8 mouse cellular contexts compared by ENCODE assay signal in the genomic region with DNA sequence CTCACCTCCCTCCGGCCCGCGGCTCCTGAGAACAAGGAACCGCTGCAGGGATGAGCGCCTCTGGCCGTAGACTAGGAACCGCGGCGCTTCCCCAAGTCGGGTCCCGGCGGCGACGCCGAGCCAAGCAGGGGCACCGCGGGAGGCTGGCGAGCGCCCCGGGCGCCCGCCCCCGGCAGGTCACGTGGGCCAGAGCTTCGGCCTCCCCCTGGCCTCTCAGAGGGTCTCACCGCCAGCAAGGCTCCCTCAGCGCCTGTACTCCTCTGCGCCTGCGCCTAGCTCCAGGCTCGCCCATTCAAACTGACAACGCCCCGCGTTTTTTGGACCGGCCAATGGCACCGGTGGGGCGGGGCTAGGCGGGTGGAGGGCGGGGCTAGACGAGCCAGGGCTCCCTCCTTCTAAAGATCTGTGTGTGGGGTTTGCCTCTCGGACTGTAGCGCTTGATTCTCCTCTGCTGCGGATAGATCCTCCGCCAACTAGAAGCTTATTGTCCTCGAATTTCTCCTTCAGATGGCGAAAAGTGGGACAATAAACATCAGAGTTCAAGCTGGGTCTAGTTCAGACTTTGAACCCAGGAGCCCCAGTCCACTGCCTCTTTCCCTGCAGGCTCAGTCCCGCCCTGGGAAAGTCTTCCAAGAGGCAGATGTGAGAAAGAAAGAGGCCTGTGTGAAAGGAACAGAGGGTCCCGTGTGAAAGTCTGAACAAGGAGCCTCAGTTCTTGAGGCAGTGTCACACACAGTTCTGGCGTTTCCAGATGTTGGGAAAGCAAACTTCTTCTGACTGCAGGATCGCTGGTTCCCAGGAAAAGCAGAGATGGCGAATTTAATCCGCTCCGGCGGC. TPM values are rescaled to one million over a fixed set of nuclear protein-coding genes. Genes with fewer than 3 reads are reported as not detected.
DNase-seq lines count a peak whose midpoint lies in the region; ATAC-seq and TF ChIP-seq lines count a peak whose summit lies in the region.

Gpsm2 (minus strand) TSS at position 274 of the 837 bp plus-strand sequence.

- peaks cover 3 to 24% of the 10 kb centered on the region in 2 experiments; a peak in 3 of 4 replicates for H3K4me1 ChIP-seq in CH12.LX (ENCODE audit: control insufficient read depth in 1 of 2, insufficient read depth in 2 of 2)
- peaks cover 29% of the 10 kb centered on the region for H3K4me1 ChIP-seq in forebrain, embryonic 12.5 days
- peaks cover 28% of the 10 kb centered on the region for H3K4me1 ChIP-seq in liver, postnatal 0 days (ENCODE audit: insufficient read depth)
- H3K4me1 ChIP-seq in neural tube, embryonic 14.5 days (ENCODE audit: control insufficient read depth, insufficient read depth, low read length), result no peaks in the 10 kb centered on the region

- no peak within 1 kb of the TSS for H3K27ac ChIP-seq in CH12.LX (ENCODE audit: insufficient read depth, low read depth)
- H3K27ac ChIP-seq in forebrain, embryonic 12.5 days, result peak within 1 kb of the TSS; percentile 93
- H3K27ac ChIP-seq in liver, postnatal 0 days (ENCODE audit: low read depth), result peak within 1 kb of the TSS; percentile 91
- peak within 1 kb of the TSS; percentile 82 for H3K27ac ChIP-seq in neural tube, embryonic 14.5 days (ENCODE audit: low read depth, low read length)

- peak; percentile 92 for DNase-seq in CH12.LX (ENCODE audit: extremely low read depth)
- DNase-seq in c-Kit-positive CD71-positive TER-119-negative erythroid progenitor cells, embryonic 14.5 days (ENCODE audit: low read depth), result peak; percentile 93
- DNase-seq in heart, postnatal 10 days, result peak; percentile 97 to 98
- DNase-seq in large intestine, adult 2 months (ENCODE audit: low read depth, low spot score), result peak; percentile 81
- peak; percentile 99 for DNase-seq in liver, postnatal 0 days
- DNase-seq in testis, postnatal 10 days (ENCODE audit: low spot score), result peak; percentile 99

- H3K9ac ChIP-seq in CH12.LX (ENCODE audit: insufficient read depth, low read depth), result peak within 1 kb of the TSS; percentile 81
- H3K9ac ChIP-seq in forebrain, embryonic 12.5 days, result peak within 1 kb of the TSS; percentile 89
- H3K9ac ChIP-seq in liver, postnatal 0 days (replicated peaks), result peak within 1 kb of the TSS; percentile 89
- H3K9ac ChIP-seq in neural tube, embryonic 14.5 days (replicated peaks; ENCODE audit: low read depth, low read length), result peak within 1 kb of the TSS; percentile 81

- no peak for TF ChIP-seq RAD21 in CH12.LX (IDR thresholded peaks at IDR 0.05; ENCODE audit: low read depth, low read length)

- H3K4me3 ChIP-seq in CH12.LX (replicated peaks in 1 of 3; ENCODE audit: low read depth in 2 of 3, low read length in 2 of 3, poor library complexity in 1 of 3), result peak within 1 kb of the TSS; percentile 61 to 75 (median 69)
- H3K4me3 ChIP-seq in forebrain, embryonic 12.5 days (replicated peaks), result peak within 1 kb of the TSS; percentile 71
- peak within 1 kb of the TSS; percentile 89 for H3K4me3 ChIP-seq in liver, postnatal 0 days (ENCODE audit: low read depth, low read length)
- peak within 1 kb of the TSS; percentile 72 for H3K4me3 ChIP-seq in neural tube, embryonic 14.5 days (ENCODE audit: low read depth, low read length)

- peak; percentile 99 for ATAC-seq in forebrain, embryonic 12.5 days (ENCODE audit: low FRiP score)
- peak; percentile 96 for ATAC-seq in liver, postnatal 0 days
- ATAC-seq in neural tube, embryonic 14.5 days (ENCODE audit: low read depth), result peak; percentile 97

- peaks cover 6% of the 10 kb centered on the region for H3K9me3 ChIP-seq in CH12.LX (replicated peaks; ENCODE audit: low read length)
- H3K9me3 ChIP-seq in forebrain, embryonic 12.5 days, result no peaks in the 10 kb centered on the region
- no peaks in the 10 kb centered on the region for H3K9me3 ChIP-seq in liver, postnatal 0 days (ENCODE audit: low read length)
- H3K9me3 ChIP-seq in neural tube, embryonic 14.5 days (ENCODE audit: control insufficient read depth, low read length), result no peaks in the 10 kb centered on the region

- H3K27me3 ChIP-seq in CH12.LX (replicated peaks), result peaks cover 15% of the 10 kb centered on the region
- no peaks in the 10 kb centered on the region for H3K27me3 ChIP-seq in forebrain, embryonic 12.5 days
- no peaks in the 10 kb centered on the region for H3K27me3 ChIP-seq in liver, postnatal 0 days (ENCODE audit: insufficient read depth, low read length)
- no peaks in the 10 kb centered on the region for H3K27me3 ChIP-seq in neural tube, embryonic 14.5 days (ENCODE audit: control insufficient read depth, insufficient read depth, low read length)

- TF ChIP-seq EP300 in CH12.LX (IDR thresholded peaks at IDR 0.05; ENCODE audit: low read length), result no peak
- TF ChIP-seq EP300 in liver, postnatal 0 days (IDR thresholded peaks at IDR 0.05; ENCODE audit: low read depth), result no peak

- intact Hi-C loops in heart, postnatal 10 days (cut with DNase I), result no loop called here

- dilution Hi-C loops in CH12.LX (cut with MboI; ENCODE audit: extremely low pct_ligation_motif_present, extremely low pct_unique_long_range_greater_than_20kb, low sequenced_read_pairs), result no loop called here

- H3K4me2 ChIP-seq in CH12.LX (ENCODE audit: insufficient read depth, low read depth, poor library complexity, severe bottlenecking), result peak within 1 kb of the TSS; percentile 94
- H3K4me2 ChIP-seq in forebrain, embryonic 12.5 days, result peak within 1 kb of the TSS; percentile 66
- peak within 1 kb of the TSS; percentile 80 for H3K4me2 ChIP-seq in liver, postnatal 0 days (ENCODE audit: low read depth, low read length)
- peak within 1 kb of the TSS; percentile 66 for H3K4me2 ChIP-seq in neural tube, embryonic 14.5 days (ENCODE audit: low read depth, low read length)

- no peak for TF ChIP-seq CTCF in CH12.LX (conservative IDR thresholded peaks at IDR 0.05 in 1 of 2, IDR thresholded peaks at IDR 0.05 in 1 of 2; ENCODE audit: low read depth in 2 of 2, low read length in 2 of 2)
- TF ChIP-seq CTCF in liver, postnatal 0 days (IDR thresholded peaks at IDR 0.05; ENCODE audit: low read depth), result no peak

- no peaks in the 10 kb centered on the region for H3K79me2 ChIP-seq in CH12.LX (replicated peaks; ENCODE audit: control insufficient read depth, extremely low read depth, insufficient read depth, poor library complexity, severe bottlenecking)

- in situ Hi-C loops in CH12.LX (cut with MboI; ENCODE audit: low pct_ligation_motif_present, low pct_unique_long_range_greater_than_20kb, low sequenced_read_pairs), result no loop called here

- WGBS in forebrain, embryonic 12.5 days, result 2% methylated on average over 51 of the region's 53 CpGs
- 4% methylated on average over 53 of the region's 53 CpGs for WGBS in large intestine, adult 2 months
- 5% methylated on average over 47 of the region's 53 CpGs for WGBS in liver, postnatal 0 days (ENCODE audit: insufficient replicate concordance)
- WGBS in neural tube, embryonic 14.5 days, result 2% methylated on average over 51 of the region's 53 CpGs

- peak; percentile 74 for TF ChIP-seq POLR2A in CH12.LX (IDR thresholded peaks at IDR 0.05; ENCODE audit: low read depth, low read length)

- H3K36me3 ChIP-seq in CH12.LX (replicated peaks in 1 of 2; ENCODE audit: control insufficient read depth in 1 of 2, insufficient read depth in 1 of 2, low read length in 1 of 2), result no peaks in the 10 kb centered on the region
- no peaks in the 10 kb centered on the region for H3K36me3 ChIP-seq in forebrain, embryonic 12.5 days (replicated peaks)
- no peaks in the 10 kb centered on the region for H3K36me3 ChIP-seq in liver, postnatal 0 days (replicated peaks; ENCODE audit: insufficient read depth, low read length)
- no peaks in the 10 kb centered on the region for H3K36me3 ChIP-seq in neural tube, embryonic 14.5 days (ENCODE audit: control insufficient read depth, insufficient read depth, low read length)

TF ChIP-seq in CH12.LX, 34 proteins besides CTCF, POLR2A, EP300 and RAD21:
- TF ChIP-seq NRF1 (IDR thresholded peaks at IDR 0.05; ENCODE audit: low read depth, low read length) (peak; percentile 93), SMC3 (IDR thresholded peaks at IDR 0.05; ENCODE audit: low read depth, low read length) (no peak), E2F4 (IDR thresholded peaks at IDR 0.05; ENCODE audit: insufficient replicate concordance, low read depth, low read length) (no peak), KAT2A (IDR thresholded peaks at IDR 0.05; ENCODE audit: insufficient replicate concordance, low read length) (no peak), ZNF384 (IDR thresholded peaks at IDR 0.05; ENCODE audit: low read depth, low read length) (no peak), USF1 (IDR thresholded peaks at IDR 0.05; ENCODE audit: low read depth, low read length) (peak; percentile 93), MAZ (IDR thresholded peaks at IDR 0.05; ENCODE audit: low read depth, low read length) (no peak), ZKSCAN1 (IDR thresholded peaks at IDR 0.05; ENCODE audit: borderline replicate concordance, low read depth, low read length) (no peak), IRF4 (IDR thresholded peaks at IDR 0.05; ENCODE audit: low read depth, low read length) (no peak), USF2 (conservative IDR thresholded peaks at IDR 0.05; ENCODE audit: low read depth, low read length) (peak; percentile 79), TBP (conservative IDR thresholded peaks at IDR 0.05; ENCODE audit: low read depth, low read length) (no peak), ELF1 (IDR thresholded peaks at IDR 0.05; ENCODE audit: low read depth, low read length) (0 out of 2 replicates have a peak, but pooled peaks have one; percentile 12), ZC3H11A (IDR thresholded peaks at IDR 0.05; ENCODE audit: low read depth, low read length) (no peak), MAX (IDR thresholded peaks at IDR 0.05; ENCODE audit: low read length) (peak; percentile 73; the same call in 1 of the 2 replicates), SIN3A (IDR thresholded peaks at IDR 0.05; ENCODE audit: low read length) (no peak), BHLHE40 (IDR thresholded peaks at IDR 0.05; ENCODE audit: low read depth, low read length) (peak; percentile 56), JUN (IDR thresholded peaks at IDR 0.05; ENCODE audit: insufficient read depth, low read depth, low read length) (no peak), UBTF (IDR thresholded peaks at IDR 0.05; ENCODE audit: low read depth, low read length) (0 out of 2 replicates have a peak, but pooled peaks have one; percentile 69)

RNA-seq across cellular contexts. Expression of gene Gpsm2, which starts in this region (rescaled TPM):
- 8.5 and 9.7 TPM in 2 replicates for total RNA-seq in CH12.LX (2012; rRNA removed)
- 10.4 TPM in 2 replicates for total RNA-seq in CH12.LX (2014; rRNA removed)
- polyA plus RNA-seq in CH12.LX (2012; ENCODE audit: insufficient read length, low read depth), result 7.5 and 11.2 TPM in 2 replicates
- polyA plus RNA-seq in forebrain, embryonic 12.5 days (2016; fragmentation: Nextera tagmentation; extraction: Ambion mirVana), result 103 and 110 TPM in 2 replicates
- 1 to 10 TPM; 8.0 to 8.8 TPM for total RNA-seq in heart, postnatal 10 days (2021)
- polyA plus RNA-seq in large intestine, adult 2 months (2012; rRNA removed), result 12.2 and 18.7 TPM in 2 replicates
- polyA plus RNA-seq in liver, postnatal 0 days (2015; fragmentation: Nextera tagmentation; extraction: Ambion mirVana), result 18.3 and 21.6 TPM in 2 replicates
- 15.6 and 22.9 TPM in 2 replicates for polyA plus RNA-seq in neural tube, embryonic 14.5 days (2014; fragmentation: Nextera tagmentation; extraction: Ambion mirVana)
